Mouse (Mus musculus) left cerebral cortex, postnatal 14 days (tissue): ENCODE data around the gene Nelfe. TPM values are rescaled to one million over a fixed set of nuclear protein-coding genes. Genes with fewer than 3 reads are reported as not detected.

Experiments used
- DNase-seq, 2 experiments: peaks; one replicate each; pipeline ENCODE4 v3.0.0; 2021 to 2022; ENCODE audit warnings: low spot score in 2 of 2, mixed read lengths in 1 of 2
- intact Hi-C: fragments of 180-260 bp; cut with DNase I; formaldehyde crosslinking; loops from one replicate; pipeline ENCODE4 v1.15.1; 2025
- total RNA-seq, 2 experiments: library from RNA; stranded (reverse); gene quantifications; 2 replicates each; pipeline ENCODE4 v1.2.3; 2021

Gene Nelfe
- total RNA-seq, 2 experiments from 2014 or later: 29.1 to 30.5 TPM

GRCm38 (mm10) chr17:34881683-34882310 lies 31.6 kb downstream of the Nelfe start, which contains the start of gene Gm20547:
Gm20547 (minus strand) TSS chr17:34882042.
- no peak for DNase-seq
- intact Hi-C loops: no loop called here

- intact Hi-C loops: no loop called here
- DNase-seq: no peak
Observed at GRCm38 (mm10) chr17:34883332-34883731, 33.1 kb downstream of the Nelfe start.

DNA sequence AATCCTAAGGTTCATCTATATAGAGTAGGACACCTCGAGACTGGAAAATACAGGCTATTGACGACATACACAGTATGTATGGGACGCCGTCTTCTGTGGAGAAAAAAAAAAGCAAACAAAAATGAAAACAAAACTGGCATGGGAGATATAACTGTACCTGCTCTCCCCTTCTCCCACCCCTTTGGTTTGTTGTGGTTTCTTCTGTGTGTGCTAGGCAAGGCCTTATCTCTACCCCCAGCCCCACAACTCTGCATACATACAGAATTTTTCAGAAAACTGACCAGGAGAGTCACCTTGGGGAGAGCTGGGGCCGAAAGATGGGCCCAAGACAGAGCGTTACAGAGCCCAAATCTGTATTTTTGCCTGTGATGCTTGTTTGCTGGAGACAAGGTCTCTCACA lies 34.5 kb downstream of the Nelfe start:
- DNase-seq: no peak
- intact Hi-C loops: loop anchor here (5.0 kb wide), 1 partner anchor 212 kb away; the partner anchor contains the start of gene Tnxb

DNA sequence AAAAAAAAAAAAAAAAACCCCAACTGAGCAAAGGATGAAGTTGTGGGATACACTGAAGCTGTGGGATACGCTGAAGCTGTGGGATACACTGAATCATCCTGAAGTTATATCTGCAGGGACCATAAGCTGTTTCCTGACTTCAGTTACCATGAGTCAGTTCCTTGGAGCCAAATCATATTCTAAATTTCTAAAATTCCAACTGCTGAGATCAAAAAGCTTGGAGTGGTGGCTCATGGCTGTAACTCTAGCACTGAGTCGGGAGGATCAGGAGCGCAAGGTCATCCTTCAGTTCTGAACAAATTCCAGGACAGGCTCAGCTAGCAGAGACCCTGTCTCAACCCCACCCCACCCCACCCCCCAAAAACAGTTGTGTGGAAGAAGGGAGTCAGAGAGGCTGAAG lies 35.4 kb downstream of the Nelfe start:
- intact Hi-C loops: loop anchor here (5.0 kb wide), 1 partner anchor 213 kb away; the partner anchor contains the start of gene Tnxb
- DNase-seq: no peak

GRCm38 (mm10) chr17:34887942-34888341 lies 37.8 kb downstream of the Nelfe start:
- intact Hi-C loops: loop anchor here (5.0 kb wide), 1 partner anchor 216 kb away; the partner anchor contains the start of gene Tnxb
- no peak for DNase-seq

DNA sequence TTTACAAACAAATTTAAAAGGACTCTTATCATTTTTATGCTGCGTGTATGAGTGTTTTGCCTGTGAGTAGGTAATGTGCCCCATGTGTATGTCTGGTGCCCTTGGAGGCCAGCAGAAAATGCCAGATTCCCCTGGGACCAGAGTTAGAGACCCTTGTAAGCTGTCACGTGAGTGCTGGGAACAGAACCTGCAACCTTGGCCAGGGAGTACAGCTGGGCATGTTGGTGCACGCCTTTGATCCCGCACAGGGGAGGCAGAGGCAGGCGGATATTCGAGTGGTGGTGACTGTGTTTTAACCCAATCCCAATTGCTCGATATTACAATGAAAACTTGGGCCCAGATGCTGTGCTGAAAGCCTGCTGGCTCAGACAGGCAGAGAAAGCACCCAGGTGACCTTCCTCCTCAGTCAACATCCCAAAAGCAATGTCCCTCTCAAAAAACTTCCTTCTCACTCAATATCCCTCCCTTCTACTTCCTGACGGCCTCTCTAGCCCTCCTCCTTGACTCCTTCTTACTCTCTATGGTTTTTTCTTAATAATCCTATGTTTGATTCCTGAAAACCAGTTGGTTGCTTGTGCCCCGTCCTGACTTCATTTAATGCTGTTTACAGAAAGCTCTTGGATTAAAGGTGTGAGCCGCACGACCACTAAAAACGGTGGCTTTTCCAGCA lies 40.0 kb downstream of the Nelfe start:
- intact Hi-C loops: no loop called here
- no peak for DNase-seq

DNA sequence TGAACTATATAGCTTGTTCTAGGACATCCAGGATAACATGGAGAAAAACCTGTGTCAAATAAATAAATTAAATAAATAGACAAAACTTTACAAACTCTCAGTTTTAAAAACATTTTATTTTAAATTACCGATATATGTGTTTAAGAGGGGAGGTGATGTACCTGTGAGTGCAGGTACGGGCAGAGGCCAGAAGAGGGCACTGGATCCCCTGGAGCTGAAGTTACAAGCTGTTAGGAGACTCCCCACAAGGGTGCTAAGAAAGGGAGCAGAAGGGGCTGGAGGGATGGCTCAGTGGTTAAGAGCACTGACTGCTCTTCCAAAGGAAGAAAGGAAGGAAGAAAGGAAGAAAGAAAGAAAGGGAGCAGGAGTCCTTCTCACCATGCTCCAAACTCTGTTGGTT lies 41.2 kb downstream of the Nelfe start:
- DNase-seq: no peak
- intact Hi-C loops: no loop called here

DNA sequence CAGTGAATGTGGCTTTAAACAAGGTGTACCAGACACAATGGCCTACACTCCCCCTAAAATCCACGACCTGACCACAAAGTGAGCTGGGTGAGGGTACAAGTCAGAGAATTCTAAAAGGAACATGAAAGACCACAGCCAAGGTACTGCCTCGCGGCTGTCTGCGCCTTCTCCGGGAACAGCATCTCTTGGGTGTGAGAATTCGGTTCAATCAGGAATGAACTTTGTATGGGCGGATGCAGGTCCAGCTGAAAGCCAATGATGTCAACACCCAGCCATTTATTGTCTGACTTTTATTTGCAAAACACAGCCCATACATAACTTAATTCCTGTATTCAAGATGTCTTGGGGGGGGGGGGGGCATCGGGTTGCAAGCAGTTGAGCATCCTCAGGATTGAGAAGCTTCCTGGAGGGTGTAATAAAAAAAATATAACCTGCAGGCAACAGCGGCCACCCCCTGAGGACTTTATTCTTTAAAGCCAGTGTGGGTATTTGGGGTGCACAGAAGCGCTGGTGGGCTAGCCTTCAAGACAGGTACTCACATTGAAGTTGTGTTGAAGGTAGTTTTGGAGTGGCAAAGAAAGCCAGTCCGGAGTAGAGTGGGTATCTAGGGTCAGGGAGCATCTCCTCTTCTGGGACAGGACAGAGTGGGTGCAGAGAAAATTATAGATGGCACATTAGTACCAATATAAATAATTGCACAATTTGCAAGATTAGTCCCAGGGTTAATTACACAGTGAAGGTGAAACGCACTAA lies 43.1 kb downstream of the Nelfe start:
- intact Hi-C loops: no loop called here
- DNase-seq: no peak

- intact Hi-C loops: no loop called here
- peak; percentile 93 to 94 for DNase-seq
Observed at GRCm38 (mm10) chr17:34894074-34894597, 43.9 kb downstream of the Nelfe start.

DNA sequence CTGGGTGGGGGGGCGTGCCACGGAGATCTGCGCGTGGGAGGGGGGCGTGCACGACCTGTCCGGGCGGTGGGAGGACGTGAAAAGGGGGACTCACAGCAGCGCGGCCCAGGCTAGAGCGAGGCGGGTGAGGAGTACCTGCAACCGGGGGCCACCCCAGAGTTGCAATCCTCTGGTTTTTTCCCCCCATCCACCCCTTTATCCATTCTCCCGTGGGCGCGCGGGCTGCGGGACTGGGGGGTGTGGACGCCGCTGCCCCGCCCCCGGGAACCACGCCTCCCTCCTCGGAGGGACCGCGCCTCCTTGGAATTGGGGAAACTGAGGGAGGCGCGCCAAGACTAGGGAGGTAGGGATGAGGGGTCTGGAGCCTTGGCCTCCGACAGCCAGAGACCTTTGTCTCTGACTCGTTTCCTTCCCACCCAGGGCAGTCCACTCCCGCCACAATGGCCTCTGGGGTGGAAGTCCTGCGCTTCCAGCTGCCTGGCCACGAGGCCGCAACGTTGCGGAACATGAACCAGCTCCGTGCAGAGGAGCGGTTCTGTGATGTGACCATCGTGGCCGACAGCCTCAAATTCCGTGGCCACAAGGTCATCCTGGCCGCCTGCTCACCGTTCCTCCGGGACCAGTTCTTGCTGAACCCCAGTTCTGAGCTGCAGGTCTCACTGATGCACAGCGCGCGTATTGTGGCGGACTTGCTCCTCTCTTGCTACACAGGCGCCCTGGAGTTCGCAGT lies 44.8 kb downstream of the Nelfe start:
- peak in 1 of 2 experiments; percentile 51 for DNase-seq
- intact Hi-C loops: loop anchor here (5.0 kb wide), 1 partner anchor 38 kb away; no protein-coding TSS in a partner anchor

DNA sequence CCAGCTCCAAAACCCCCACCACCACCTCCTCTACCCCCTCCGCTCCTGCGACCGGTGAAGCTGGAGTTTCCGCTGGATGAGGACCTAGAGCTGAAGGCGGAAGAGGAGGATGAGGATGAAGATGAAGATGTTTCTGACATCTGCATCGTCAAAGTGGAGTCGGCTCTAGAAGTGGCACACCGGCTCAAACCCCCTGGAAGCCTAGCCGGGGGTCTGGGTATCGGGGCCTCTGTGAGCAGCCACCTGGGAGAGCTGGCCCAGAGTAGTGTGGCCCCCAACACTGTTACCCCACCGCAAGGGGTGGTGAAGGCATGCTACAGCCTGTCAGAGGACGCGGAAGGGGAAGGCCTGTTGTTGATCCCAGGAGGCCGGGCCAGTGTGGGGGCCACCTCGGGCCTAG lies 45.5 kb downstream of the Nelfe start:
- no peak for DNase-seq
- intact Hi-C loops: loop anchor here (5.0 kb wide), 1 partner anchor 38 kb away; no protein-coding TSS in a partner anchor

GRCm38 (mm10) chr17:34896366-34896765 lies 46.2 kb downstream of the Nelfe start:
- intact Hi-C loops: loop anchor here (5.0 kb wide), 1 partner anchor 39 kb away; no protein-coding TSS in a partner anchor
- no peak for DNase-seq

- DNase-seq: peak; percentile 66 to 83
- intact Hi-C loops: loop anchor here (5.0 kb wide), 1 partner anchor 40 kb away; no protein-coding TSS in a partner anchor
Observed at GRCm38 (mm10) chr17:34897373-34898159, 47.4 kb downstream of the Nelfe start.

- intact Hi-C loops: loop anchor here (5.0 kb wide), 1 partner anchor 41 kb away; no protein-coding TSS in a partner anchor
- DNase-seq: peak; percentile 78 to 82
Observed at GRCm38 (mm10) chr17:34898160-34898586, 48.0 kb downstream of the Nelfe start, which contains the start of the genes C2 and Ehmt2. C2 (minus strand) TSS chr17:34898265. Ehmt2 (plus strand) TSS chr17:34898469.

- no peak for DNase-seq
- intact Hi-C loops: loop anchor here (5.0 kb wide), 1 partner anchor 41 kb away; no protein-coding TSS in a partner anchor
Observed at GRCm38 (mm10) chr17:34898706-34899052, 48.5 kb downstream of the Nelfe start.

DNA sequence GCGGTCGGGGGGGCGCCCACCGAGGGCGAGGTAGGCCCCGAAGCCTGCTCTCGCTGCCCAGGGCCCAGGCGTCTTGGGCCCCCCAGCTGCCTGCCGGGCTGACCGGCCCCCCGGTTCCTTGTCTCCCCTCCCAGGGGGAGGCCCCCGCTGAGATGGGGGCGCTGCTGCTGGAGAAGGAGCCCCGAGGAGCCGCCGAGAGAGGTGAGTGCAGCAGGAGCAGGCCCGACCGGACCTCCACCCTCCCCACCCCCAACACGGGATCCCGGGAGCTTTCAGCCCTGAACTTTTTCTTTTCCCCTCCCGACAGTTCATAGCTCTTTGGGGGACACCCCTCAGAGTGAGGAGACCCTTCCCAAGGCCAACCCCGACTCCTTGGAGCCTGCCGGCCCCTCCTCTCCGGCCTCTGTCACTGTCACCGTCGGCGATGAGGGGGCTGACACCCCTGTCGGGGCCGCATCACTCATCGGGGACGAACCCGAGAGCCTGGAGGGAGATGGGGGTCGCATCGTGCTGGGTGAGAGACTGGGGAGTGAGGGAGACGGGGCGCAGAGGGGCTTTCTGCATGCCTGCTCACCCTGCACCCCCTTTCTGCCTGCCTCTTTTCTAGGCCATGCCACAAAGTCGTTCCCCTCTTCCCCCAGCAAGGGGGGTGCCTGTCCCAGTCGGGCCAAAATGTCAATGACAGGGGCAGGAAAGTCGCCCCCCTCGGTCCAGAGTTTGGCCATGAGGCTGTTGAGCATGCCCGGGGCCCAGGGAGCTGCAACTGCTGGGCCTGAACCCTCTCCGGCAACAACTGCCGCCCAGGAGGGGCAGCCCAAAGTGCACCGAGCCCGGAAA lies 49.1 kb downstream of the Nelfe start:
- no peak for DNase-seq
- intact Hi-C loops: loop anchor here (5.0 kb wide), 1 partner anchor 42 kb away; no protein-coding TSS in a partner anchor

GRCm38 (mm10) chr17:34899890-34900243 lies 49.7 kb downstream of the Nelfe start:
- intact Hi-C loops: loop anchor here (5.0 kb wide), 1 partner anchor 43 kb away; no protein-coding TSS in a partner anchor
- no peak for DNase-seq
